Mouse (Mus musculus) spleen, postnatal 36 days (tissue): Measurements from ENCODE around the gene Mical2.

Source experiments
- DNase-seq, 2 experiments: peaks; one replicate each; pipeline ENCODE4 v3.0.0; 2022; ENCODE audit warnings: low spot score in 2 of 2, mixed read lengths in 1 of 2

Mical2 gene

GRCm38 (mm10) chr7:112275883-112276282 lies 50.2 kb downstream of the Mical2 start:
- no peak for DNase-seq

- DNase-seq = no peak
These were observed 51.2 kb downstream of the Mical2 start for GRCm38 (mm10) chr7:112276823-112277222.

- no peak for DNase-seq
These were observed 53.0 kb downstream of the Mical2 start for GRCm38 (mm10) chr7:112278648-112279047.

- no peak for DNase-seq
These were observed 54.8 kb downstream of the Mical2 start for GRCm38 (mm10) chr7:112280474-112280873.

- DNase-seq = no peak
These were observed 58.1 kb downstream of the Mical2 start for GRCm38 (mm10) chr7:112283606-112284310.

GRCm38 (mm10) chr7:112285573-112285972 lies 59.9 kb downstream of the Mical2 start:
- DNase-seq = no peak

GRCm38 (mm10) chr7:112288352-112289107 lies 62.9 kb downstream of the Mical2 start:
- DNase-seq = no peak

- no peak for DNase-seq
These were observed 63.9 kb downstream of the Mical2 start for GRCm38 (mm10) chr7:112289514-112289913.

GRCm38 (mm10) chr7:112289990-112290389 lies 64.3 kb downstream of the Mical2 start:
- no peak for DNase-seq

GRCm38 (mm10) chr7:112293456-112294104 lies 67.9 kb downstream of the Mical2 start:
- no peak for DNase-seq

GRCm38 (mm10) chr7:112295426-112296221 lies 70.0 kb downstream of the Mical2 start:
- no peak for DNase-seq

GRCm38 (mm10) chr7:112298032-112298431 lies 72.4 kb downstream of the Mical2 start:
- no peak for DNase-seq

- DNase-seq = no peak
These were observed 73.3 kb downstream of the Mical2 start for GRCm38 (mm10) chr7:112298871-112299422.

GRCm38 (mm10) chr7:112299521-112300096 lies 74.0 kb downstream of the Mical2 start:
- no peak for DNase-seq

GRCm38 (mm10) chr7:112300141-112300540 lies 74.5 kb downstream of the Mical2 start:
- DNase-seq = no peak

GRCm38 (mm10) chr7:112301052-112301451 lies 75.4 kb downstream of the Mical2 start:
- DNase-seq = no peak

GRCm38 (mm10) chr7:112304382-112304781 lies 78.7 kb downstream of the Mical2 start:
- no peak for DNase-seq

GRCm38 (mm10) chr7:112309289-112310016 lies 83.8 kb downstream of the Mical2 start:
- DNase-seq = no peak

GRCm38 (mm10) chr7:112310017-112310360 lies 84.3 kb downstream of the Mical2 start:
- DNase-seq = no peak

- DNase-seq = no peak
These were observed 87.6 kb downstream of the Mical2 start for GRCm38 (mm10) chr7:112313211-112313610.

- DNase-seq = no peak
These were observed 88.0 kb downstream of the Mical2 start for GRCm38 (mm10) chr7:112313670-112314069.
